Mouse (Mus musculus): ENCODE data around the gene Agap1.
A peak's percentile ranks its signal among the peaks of the same experiment; 100 is the strongest.
"Not testable (repeated sequence)": the region's sequence is repeated elsewhere in the genome, so short reads cannot be mapped to it uniquely, and the experiment has no call there.

The Agap1 gene

GRCm38 (mm10) chr1:89461881-89462280, 7.3 kb downstream of the Agap1 start:
- DNase-seq, result no peak

- peak; percentile 68 for DNase-seq
These were observed 8.5 kb downstream of the Agap1 start for GRCm38 (mm10) chr1:89463138-89463537.

GRCm38 (mm10) chr1:89465417-89466002, 10.9 kb downstream of the Agap1 start:
- DNase-seq, result no peak

GRCm38 (mm10) chr1:89467321-89468069, 12.9 kb downstream of the Agap1 start:
- peak; percentile 94 for DNase-seq

GRCm38 (mm10) chr1:89468141-89468540, 13.5 kb downstream of the Agap1 start:
- no peak for DNase-seq

- no peak for DNase-seq
These were observed 16.8 kb downstream of the Agap1 start for GRCm38 (mm10) chr1:89471430-89471829.

GRCm38 (mm10) chr1:89471891-89472290, 17.3 kb downstream of the Agap1 start:
- no peak for DNase-seq

GRCm38 (mm10) chr1:89473946-89474345, 19.3 kb downstream of the Agap1 start:
- no peak for DNase-seq

GRCm38 (mm10) chr1:89474853-89475252, 20.2 kb downstream of the Agap1 start:
- DNase-seq, result no peak

- DNase-seq, result no peak
These were observed 22.4 kb downstream of the Agap1 start for GRCm38 (mm10) chr1:89477033-89477432.

- peak; percentile 35 for DNase-seq
These were observed 24.2 kb downstream of the Agap1 start for GRCm38 (mm10) chr1:89478571-89479460.

- DNase-seq, result peak; percentile 87
These were observed 26.5 kb downstream of the Agap1 start for GRCm38 (mm10) chr1:89481154-89481553.

GRCm38 (mm10) chr1:89482812-89483211, 28.2 kb downstream of the Agap1 start:
- peak; percentile 23 for DNase-seq

GRCm38 (mm10) chr1:89486891-89487290, 32.3 kb downstream of the Agap1 start:
- no peak for DNase-seq

- peak; percentile 29 for DNase-seq
These were observed 34.7 kb downstream of the Agap1 start for GRCm38 (mm10) chr1:89489111-89489971.

GRCm38 (mm10) chr1:89493177-89493576, 38.6 kb downstream of the Agap1 start:
- peak; percentile 32 for DNase-seq

GRCm38 (mm10) chr1:89494816-89495215, 40.2 kb downstream of the Agap1 start:
- peak; percentile 29 for DNase-seq

GRCm38 (mm10) chr1:89496204-89496603, 41.6 kb downstream of the Agap1 start:
- no peak for DNase-seq

GRCm38 (mm10) chr1:89500925-89501324, 46.3 kb downstream of the Agap1 start:
- no peak for DNase-seq

- no peak for DNase-seq
These were observed 46.7 kb downstream of the Agap1 start for GRCm38 (mm10) chr1:89501346-89501745.

GRCm38 (mm10) chr1:89501891-89502290, 47.3 kb downstream of the Agap1 start:
- DNase-seq, result not testable (repeated sequence)

GRCm38 (mm10) chr1:89509196-89509595, 54.6 kb downstream of the Agap1 start:
- no peak for DNase-seq

Data from lung, postnatal 36 days (tissue).